Mouse (Mus musculus): ENCODE results near the gene Hsf2. TPM values are rescaled to one million over a fixed set of nuclear protein-coding genes. Genes with fewer than 3 reads are reported as not detected.

Hsf2 gene
- polyA plus RNA-seq, 1 experiment from 2014 or later: 27.3 TPM

DNA sequence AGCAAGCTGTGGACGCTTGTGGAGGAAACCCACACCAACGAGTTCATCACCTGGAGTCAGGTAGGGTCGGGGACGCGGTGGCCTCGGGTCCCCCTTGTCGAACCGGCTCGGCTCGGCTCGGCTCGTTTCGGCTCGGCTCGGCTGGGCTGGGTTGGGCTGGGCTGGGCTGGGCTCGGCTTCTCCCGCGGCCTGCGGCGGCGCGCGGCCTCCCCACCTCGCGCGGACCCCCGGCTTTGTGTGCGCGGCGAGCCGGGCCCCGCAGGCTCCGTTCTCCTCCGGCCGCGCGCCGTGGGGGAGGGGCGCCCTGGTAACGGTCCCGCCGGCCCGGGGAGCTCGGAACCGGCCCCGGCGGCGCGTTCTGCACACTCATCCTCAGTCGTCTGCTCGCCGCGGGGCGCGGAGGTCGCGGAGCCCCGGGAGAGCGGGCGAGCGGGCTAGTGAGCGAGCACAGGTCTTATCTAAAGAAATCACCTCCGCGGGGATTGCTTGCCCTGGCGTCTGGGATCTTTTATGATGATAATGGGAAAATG is 422 bp downstream of the Hsf2 start:
- no peaks in the 10 kb centered on the region for H3K9me3 ChIP-seq (ENCODE audit: low read length)
- H3K4me2 ChIP-seq (ENCODE audit: low read depth, low read length): peak overlapping the region; percentile 89
- peak; percentile 80 for DNase-seq
- ATAC-seq: peak; percentile 82
- WGBS (ENCODE audit: insufficient replicate concordance): 2% methylated on average over 53 of the region's 65 CpGs
- no peaks in the 10 kb centered on the region for H3K27me3 ChIP-seq (ENCODE audit: insufficient read depth, low read length)
- H3K4me3 ChIP-seq (ENCODE audit: low read depth, low read length): peak overlapping the region; percentile 76
- no peaks in the 10 kb centered on the region for H3K36me3 ChIP-seq (replicated peaks; ENCODE audit: insufficient read depth, low read length)
- 0 out of 2 replicates have a peak, but pooled peaks cover 3% of the 10 kb centered on the region for H3K4me1 ChIP-seq (ENCODE audit: insufficient read depth)
- H3K27ac ChIP-seq (ENCODE audit: low read depth): peak overlapping the region; percentile 84
- H3K9ac ChIP-seq (replicated peaks): peak overlapping the region; percentile 77
- no peak for TF ChIP-seq CTCF (IDR thresholded peaks at IDR 0.05; ENCODE audit: low read depth)

DNA sequence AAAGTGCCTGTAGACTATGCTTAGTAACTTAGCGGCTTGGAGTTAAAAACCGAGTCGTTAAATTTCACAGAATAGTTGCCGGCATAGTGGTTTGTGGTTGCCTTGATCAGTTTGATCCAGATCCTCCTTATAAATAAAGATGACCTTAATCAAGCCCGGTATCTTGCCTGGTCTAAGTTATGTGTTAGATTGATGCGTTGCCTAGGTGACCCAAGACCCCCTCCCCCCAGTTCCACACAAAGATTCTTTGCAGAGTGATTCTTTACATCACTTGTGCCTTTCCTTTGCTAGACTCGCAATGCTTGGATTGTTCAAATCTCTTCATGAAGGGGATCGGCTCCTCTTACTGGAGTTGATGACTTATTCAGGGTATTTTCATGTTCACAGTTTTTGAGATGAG is 1.0 kb downstream of the Hsf2 start:
- 5% methylated on average over 8 of the region's 8 CpGs for WGBS (ENCODE audit: insufficient replicate concordance)
- Histone ChIP-seq H3K27ac (ENCODE audit: low read depth) (peak overlapping the region; percentile 84), H3K9me3 (ENCODE audit: low read length) (no peaks in the 10 kb centered on the region), H3K4me2 (ENCODE audit: low read depth, low read length) (peak overlapping the region; percentile 89), H3K4me3 (ENCODE audit: low read depth, low read length) (peak overlapping the region; percentile 76), H3K27me3 (ENCODE audit: insufficient read depth, low read length) (no peaks in the 10 kb centered on the region), H3K4me1 (ENCODE audit: insufficient read depth) (peaks cover 8% of the 10 kb centered on the region; the same call in 1 of the 2 replicates), H3K9ac (replicated peaks) (peak overlapping the region; percentile 77), H3K36me3 (replicated peaks; ENCODE audit: insufficient read depth, low read length) (no peaks in the 10 kb centered on the region)
- TF ChIP-seq CTCF (IDR thresholded peaks at IDR 0.05; ENCODE audit: low read depth): no peak
- no peak for TF ChIP-seq EP300 (IDR thresholded peaks at IDR 0.05; ENCODE audit: low read depth)
- DNase-seq: no peak
- no peak for ATAC-seq

DNA sequence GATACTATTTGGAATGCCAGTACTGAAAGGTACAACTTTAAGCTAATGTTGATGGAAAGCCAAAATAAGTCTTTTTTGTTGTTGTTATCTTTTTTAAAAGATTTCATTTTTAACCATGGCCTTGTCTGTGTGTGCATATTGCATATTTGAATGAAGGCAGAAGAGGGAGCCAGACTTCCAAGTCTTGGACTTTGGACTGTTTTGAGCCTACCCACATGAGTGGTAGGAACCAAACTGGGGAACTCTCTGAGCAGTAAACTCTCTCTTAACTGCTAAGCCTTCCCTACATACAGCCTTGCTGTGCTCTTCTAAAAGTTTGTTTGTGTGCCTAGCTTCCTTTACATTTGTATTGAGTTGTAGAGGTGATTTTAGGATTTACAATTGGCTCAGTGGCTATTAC is 2.4 kb downstream of the Hsf2 start:
- peaks cover 8% of the 10 kb centered on the region; the same call in 1 of the 2 replicates for H3K4me1 ChIP-seq (ENCODE audit: insufficient read depth)
- H3K36me3 ChIP-seq (replicated peaks; ENCODE audit: insufficient read depth, low read length): no peaks in the 10 kb centered on the region
- no peaks in the 10 kb centered on the region for H3K9me3 ChIP-seq (ENCODE audit: low read length)
- DNase-seq (no peak), ATAC-seq (no peak)
- H3K27ac ChIP-seq (ENCODE audit: low read depth): peak overlapping the region; percentile 53; the same call in 1 of the 2 replicates
- TF ChIP-seq CTCF (IDR thresholded peaks at IDR 0.05; ENCODE audit: low read depth): peak; percentile 26; the same call in 1 of the 2 replicates
- no peak for TF ChIP-seq EP300 (IDR thresholded peaks at IDR 0.05; ENCODE audit: low read depth)
- no peak overlapping the region for H3K9ac ChIP-seq (replicated peaks)
- no peaks in the 10 kb centered on the region for H3K27me3 ChIP-seq (ENCODE audit: insufficient read depth, low read length)
- H3K4me2 ChIP-seq (ENCODE audit: low read depth, low read length): peak overlapping the region; percentile 43
- H3K4me3 ChIP-seq (ENCODE audit: low read depth, low read length): 0 out of 2 replicates have a peak overlapping the region, but pooled peaks have one; percentile 13

- H3K9me3 ChIP-seq (ENCODE audit: low read length): no peaks in the 10 kb centered on the region
- H3K4me1 ChIP-seq (ENCODE audit: insufficient read depth): peaks cover 8% of the 10 kb centered on the region; the same call in 1 of the 2 replicates
- TF ChIP-seq CTCF (IDR thresholded peaks at IDR 0.05; ENCODE audit: low read depth) (no peak), EP300 (IDR thresholded peaks at IDR 0.05; ENCODE audit: low read depth) (no peak)
- WGBS (ENCODE audit: insufficient replicate concordance): 61% methylated on average over 2 of the region's 2 CpGs
- H3K4me3 ChIP-seq (ENCODE audit: low read depth, low read length): no peak overlapping the region
- no peaks in the 10 kb centered on the region for H3K36me3 ChIP-seq (replicated peaks; ENCODE audit: insufficient read depth, low read length)
- DNase-seq: no peak
- H3K27ac ChIP-seq (ENCODE audit: low read depth): no peak overlapping the region
- H3K27me3 ChIP-seq (ENCODE audit: insufficient read depth, low read length): no peaks in the 10 kb centered on the region
- H3K4me2 ChIP-seq (ENCODE audit: low read depth, low read length): no peak overlapping the region
- ATAC-seq: peak; percentile 54
- no peak overlapping the region for H3K9ac ChIP-seq (replicated peaks)
These were observed 5.9 kb downstream of the Hsf2 start for GRCm38 (mm10) chr10:57492050-57492449.

GRCm38 (mm10) chr10:57499414-57500156 is 13.4 kb downstream of the Hsf2 start:
- H3K27ac ChIP-seq (ENCODE audit: low read depth): peak overlapping the region; percentile 84
- H3K9me3 ChIP-seq (ENCODE audit: low read length): no peaks in the 10 kb centered on the region
- no peak overlapping the region for H3K9ac ChIP-seq (replicated peaks)
- no peak overlapping the region for H3K4me3 ChIP-seq (ENCODE audit: low read depth, low read length)
- H3K4me1 ChIP-seq (ENCODE audit: insufficient read depth): no peaks in the 10 kb centered on the region
- WGBS (ENCODE audit: insufficient replicate concordance): 57% methylated on average over 9 of the region's 9 CpGs
- H3K4me2 ChIP-seq (ENCODE audit: low read depth, low read length): 0 out of 2 replicates have a peak overlapping the region, but pooled peaks have one; percentile 5
- no peaks in the 10 kb centered on the region for H3K27me3 ChIP-seq (ENCODE audit: insufficient read depth, low read length)
- ATAC-seq (peak; percentile 87), DNase-seq (no peak)
- peaks cover 3% of the 10 kb centered on the region; the same call in 1 of the 2 replicates for H3K36me3 ChIP-seq (replicated peaks; ENCODE audit: insufficient read depth, low read length)
- TF ChIP-seq CTCF (IDR thresholded peaks at IDR 0.05; ENCODE audit: low read depth) (no peak), EP300 (IDR thresholded peaks at IDR 0.05; ENCODE audit: low read depth) (no peak)

DNA sequence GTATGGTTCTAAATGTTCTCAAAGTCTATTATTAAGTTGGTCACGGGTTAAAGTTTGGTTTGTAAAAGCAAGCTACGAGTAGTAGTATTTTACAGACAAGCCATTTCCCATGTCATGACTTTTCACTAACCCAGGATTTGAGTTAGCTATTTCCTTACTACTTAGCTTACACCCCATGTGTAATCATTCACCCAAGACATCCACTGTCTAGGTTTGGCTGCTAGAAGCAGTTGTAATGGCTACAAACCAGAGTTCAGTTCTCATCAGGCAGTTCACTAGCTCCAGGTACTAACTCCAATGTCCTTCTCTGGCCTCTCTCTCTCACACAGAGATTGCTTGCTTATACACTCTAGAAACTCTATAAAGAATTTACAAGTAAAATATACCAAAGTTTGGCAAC is 28.4 kb downstream of the Hsf2 start:
- Histone ChIP-seq H3K4me1 (ENCODE audit: insufficient read depth) (no peaks in the 10 kb centered on the region), H3K36me3 (replicated peaks; ENCODE audit: insufficient read depth, low read length) (peaks cover 55% of the 10 kb centered on the region), H3K9ac (replicated peaks) (no peak overlapping the region), H3K4me3 (ENCODE audit: low read depth, low read length) (no peak overlapping the region), H3K9me3 (ENCODE audit: low read length) (no peaks in the 10 kb centered on the region), H3K27me3 (ENCODE audit: insufficient read depth, low read length) (no peaks in the 10 kb centered on the region), H3K27ac (ENCODE audit: low read depth) (no peak overlapping the region), H3K4me2 (ENCODE audit: low read depth, low read length) (no peak overlapping the region)
- 87% methylated on average over 2 of the region's 2 CpGs for WGBS (ENCODE audit: insufficient replicate concordance)
- TF ChIP-seq CTCF (IDR thresholded peaks at IDR 0.05; ENCODE audit: low read depth) (no peak), EP300 (IDR thresholded peaks at IDR 0.05; ENCODE audit: low read depth) (no peak)
- DNase-seq (no peak), ATAC-seq (no peak)

Measured in liver, postnatal 0 days (tissue).